Mouse (Mus musculus) G1E (cell line): ENCODE data around the gene Nek8. TPM values are rescaled to one million over a fixed set of nuclear protein-coding genes. Genes with fewer than 3 reads are reported as not detected.

ENCODE experiments used
- ATAC-seq: 2 replicates; pipeline ENCODE4 v1.8.0; 2016; ENCODE audit warnings: mild to moderate bottlenecking; ENCODE audit not compliant: insufficient number of reproducible peaks, poor library complexity, low FRiP score, severe bottlenecking; ENCODE audit errors: extremely low read depth
- DNase-seq: peaks from one replicate; pipeline ENCODE4 v3.0.0; 2012; ENCODE audit warnings: low spot score
- H3K27me3 ChIP-seq: 2 replicates; pipeline ENCODE4 v1.6.1; 2012; ENCODE audit warnings: mild to moderate bottlenecking, low read length, inconsistent platforms; ENCODE audit not compliant: insufficient read depth
- H3K36me3 ChIP-seq: replicated peaks from 2 replicates; pipeline ENCODE3; 2012; ENCODE audit warnings: mild to moderate bottlenecking, inconsistent platforms
- H3K4me1 ChIP-seq: 2 replicates; pipeline ENCODE4 v1.6.1; 2012; ENCODE audit warnings: low read depth, low read length, inconsistent platforms, mixed read lengths; ENCODE audit not compliant: insufficient read depth
- H3K4me3 ChIP-seq: 2 replicates; pipeline ENCODE4 v1.5.1; 2012; ENCODE audit warnings: low read depth, mild to moderate bottlenecking, inconsistent platforms, low read length, moderate library complexity, mixed read lengths
- H3K9me3 ChIP-seq: replicated peaks from 2 replicates; pipeline ENCODE4 v1.6.1; 2012; ENCODE audit warnings: inconsistent platforms
- CTCF ChIP-seq: IDR thresholded peaks from 2 replicates; pipeline ENCODE4 v1.5.1; 2012; ENCODE audit warnings: low read depth, low read length, inconsistent platforms, mixed read lengths
- GATA1 ChIP-seq: IDR thresholded peaks from 2 replicates; pipeline ENCODE4 v1.6.1; 2012; ENCODE audit warnings: borderline replicate concordance, low read length, inconsistent platforms, mixed read lengths
- GATA2 ChIP-seq: IDR thresholded peaks from 2 replicates; pipeline ENCODE4 v1.6.1; 2012; ENCODE audit warnings: low read depth, low read length, inconsistent platforms, borderline replicate concordance
- POLR2AphosphoS5 ChIP-seq: IDR thresholded peaks from 2 replicates; pipeline ENCODE4 v1.6.1; 2012; ENCODE audit warnings: low read depth, low read length, inconsistent platforms; ENCODE audit not compliant: insufficient replicate concordance
- TAL1 ChIP-seq: conservative IDR thresholded peaks from 2 replicates; pipeline ENCODE4 v1.6.1; 2012; ENCODE audit warnings: low read depth, low read length, inconsistent platforms, mixed read lengths
- polyA plus RNA-seq: library from polyadenylated mRNA; stranded (reverse); fragments of >175 nt; gene quantifications from 2 replicates; pipeline ENCODE4 v1.2.3, GENCODE M21; 2012
- total RNA-seq, 2 experiments: library from RNA; stranded (forward) in 1 of 2; stranded (reverse) in 1 of 2; fragments of 200-1000 nt in 1 of 2; fragments of >200 nt in 1 of 2; fragmentation: Nextera tagmentation in 1 of 2; gene quantifications; 2 replicates each; pipeline ENCODE4 v1.2.3; 2014 to 2017

The Nek8 gene
- total and polyA plus RNA-seq, 3 experiments: 7.8 to 14.8 (median 8.5) TPM

- H3K9me3 ChIP-seq: no peaks in the 10 kb centered on the region
These were observed 15.3 kb downstream of the Nek8 start for GRCm38 (mm10) chr11:78161169-78161568.

GRCm38 (mm10) chr11:78160675-78161074 is 15.8 kb downstream of the Nek8 start:
- H3K27me3 ChIP-seq: no peaks in the 10 kb centered on the region
- H3K9me3 ChIP-seq: no peaks in the 10 kb centered on the region
- peaks cover 78% of the 10 kb centered on the region for H3K4me1 ChIP-seq
- no peak overlapping the region for H3K4me3 ChIP-seq
- DNase-seq (no peak), ATAC-seq (no peak)
- H3K36me3 ChIP-seq: peaks cover 86% of the 10 kb centered on the region
- TF ChIP-seq CTCF (no peak), GATA2 (no peak), POLR2AphosphoS5 (no peak), TAL1 (no peak), GATA1 (no peak)

More at GRCm38 (mm10) chr11:78161169-78161568, 15.3 kb downstream of the Nek8 start:
- peak overlapping the region; percentile 14; the same call in 1 of the 2 replicates for H3K4me3 ChIP-seq
- H3K36me3 ChIP-seq: peaks cover 82% of the 10 kb centered on the region
- H3K4me1 ChIP-seq: peaks cover 83% of the 10 kb centered on the region
- no peaks in the 10 kb centered on the region for H3K27me3 ChIP-seq
- ATAC-seq: no peak
- no peak for DNase-seq
- TF ChIP-seq GATA2 (no peak), GATA1 (no peak), CTCF (no peak), POLR2AphosphoS5 (no peak)

GRCm38 (mm10) chr11:78160171-78160570 is 16.3 kb downstream of the Nek8 start:
- H3K27me3 ChIP-seq: no peaks in the 10 kb centered on the region
- no peak overlapping the region; the same call in 1 of the 2 replicates for H3K4me3 ChIP-seq
- H3K4me1 ChIP-seq: peaks cover 75% of the 10 kb centered on the region
- DNase-seq: no peak
- H3K36me3 ChIP-seq: peaks cover 91% of the 10 kb centered on the region
- no peaks in the 10 kb centered on the region for H3K9me3 ChIP-seq
- no peak for TF ChIP-seq GATA1
- TF ChIP-seq GATA2: no peak
- TF ChIP-seq CTCF: no peak
- TF ChIP-seq TAL1: no peak
- TF ChIP-seq POLR2AphosphoS5: no peak
- ATAC-seq: no peak

GRCm38 (mm10) chr11:78159557-78159956 is 16.9 kb downstream of the Nek8 start:
- ATAC-seq (no peak), DNase-seq (no peak)
- Histone ChIP-seq H3K4me3 (peak overlapping the region; percentile 28; the same call in 1 of the 2 replicates), H3K36me3 (peaks cover 97% of the 10 kb centered on the region), H3K9me3 (no peaks in the 10 kb centered on the region), H3K27me3 (no peaks in the 10 kb centered on the region), H3K4me1 (peaks cover 76% of the 10 kb centered on the region)
- TF ChIP-seq CTCF (no peak), TAL1 (no peak), POLR2AphosphoS5 (no peak)

- H3K36me3 ChIP-seq: peaks cover 99% of the 10 kb centered on the region
- DNase-seq (peak; percentile 65), ATAC-seq (peak; percentile 60; the same call in 1 of the 2 replicates)
- TF ChIP-seq CTCF (peak; percentile 99), POLR2AphosphoS5 (no peak), GATA2 (no peak), TAL1 (no peak), GATA1 (no peak)
- H3K4me1 ChIP-seq: peaks cover 76% of the 10 kb centered on the region
- H3K4me3 ChIP-seq: no peak overlapping the region
- H3K9me3 ChIP-seq: no peaks in the 10 kb centered on the region
- H3K27me3 ChIP-seq: no peaks in the 10 kb centered on the region
These were observed 17.4 kb downstream of the Nek8 start for GRCm38 (mm10) chr11:78159096-78159495.

GRCm38 (mm10) chr11:78156156-78156699 is 20.2 kb downstream of the Nek8 start:
- TF ChIP-seq GATA1 (no peak), GATA2 (no peak), TAL1 (no peak), CTCF (no peak), POLR2AphosphoS5 (no peak)
- H3K4me3 ChIP-seq: no peak overlapping the region
- no peak for DNase-seq
- H3K36me3 ChIP-seq: peaks cover 96% of the 10 kb centered on the region
- peaks cover 55% of the 10 kb centered on the region for H3K4me1 ChIP-seq
- H3K9me3 ChIP-seq: no peaks in the 10 kb centered on the region
- H3K27me3 ChIP-seq: no peaks in the 10 kb centered on the region
- no peak for ATAC-seq
